Mouse (Mus musculus) CH12.LX (cell line): ENCODE data around the gene Rpa2.

Experiments used
- EP300 ChIP-seq: IDR thresholded peaks from 2 replicates; pipeline ENCODE4 v1.6.1; 2011; ENCODE audit warnings: low read length, improper control_type of control experiment
- MAX ChIP-seq: IDR thresholded peaks from 2 replicates; pipeline ENCODE4 v1.6.1; 2011; ENCODE audit warnings: low read length, improper control_type of control experiment
- MXI1 ChIP-seq: IDR thresholded peaks from 2 replicates; pipeline ENCODE4 v1.6.1; 2011; ENCODE audit warnings: mild to moderate bottlenecking, low read depth, low read length, improper control_type of control experiment
- POLR2A ChIP-seq: IDR thresholded peaks from 2 replicates; pipeline ENCODE4 v1.6.1; 2011; ENCODE audit warnings: low read depth, mild to moderate bottlenecking, improper control_type of control experiment, low read length
- TBP ChIP-seq: conservative IDR thresholded peaks from 2 replicates; pipeline ENCODE4 v1.6.1; 2011; ENCODE audit warnings: low read depth, low read length, improper control_type of control experiment
- ZC3H11A ChIP-seq: IDR thresholded peaks from 2 replicates; pipeline ENCODE4 v1.6.1; 2012; ENCODE audit warnings: low read depth, mild to moderate bottlenecking, inconsistent platforms, low read length, improper control_type of control experiment

- peak; percentile 66; the same call in 1 of the 2 replicates for TF ChIP-seq MXI1
- peak; percentile 96 for TF ChIP-seq ZC3H11A
- TF ChIP-seq TBP, result no peak
- peak; percentile 53; the same call in 1 of the 2 replicates for TF ChIP-seq MAX
- no peak for TF ChIP-seq EP300
- no peak for TF ChIP-seq POLR2A
Measured at GRCm38 (mm10) chr4:132823614-132824366, 55.7 kb downstream of the Rpa2 start.
